ENCODE assay signal across 9 mouse cellular contexts in genomic region chr11:118193390-118194147, GRCm38 (mm10). TPM values are rescaled to one million over a fixed set of nuclear protein-coding genes. Genes with fewer than 3 reads are reported as not detected.
DNase-seq lines count a peak whose midpoint lies in the region; ATAC-seq and TF ChIP-seq lines count a peak whose summit lies in the region.
"Had no signal": no experiment of that assay in that cellular context is flagged by ENCODE, and none has a peak within 500 bp of the region (broad histone marks: within the 10 kb centered on the region; RNA-seq: fewer than 3 reads in every experiment).

No protein-coding gene starts in this region.

- TF ChIP-seq CTCF in liver, adult 2 months (IDR thresholded peaks at IDR 0.05; ENCODE audit: low read depth, low read length), result 0 out of 2 replicates have a peak, but pooled peaks have one; percentile 5
- peak; percentile 24; the same call in 1 of the 2 replicates for TF ChIP-seq CTCF in kidney, postnatal 0 days (IDR thresholded peaks at IDR 0.05; ENCODE audit: low read depth)

- H3K4me2 ChIP-seq in liver, embryonic 11.5 days, result no peak overlapping the region
- peak overlapping the region; percentile 14; the same call in 1 of the 2 replicates for H3K4me2 ChIP-seq in kidney, postnatal 0 days (ENCODE audit: low read length)
- H3K4me2 ChIP-seq in stomach, embryonic 14.5 days (replicated peaks; ENCODE audit: low read depth, low read length), result no peak overlapping the region
- H3K4me2 ChIP-seq in forebrain, embryonic 11.5 days (ENCODE audit: low read depth, low read length, severe bottlenecking), result no peak overlapping the region
- H3K4me2 ChIP-seq: liver, embryonic 13.5 days had no signal

- WGBS in liver, adult 2 months, result 62% methylated on average over 14 of the region's 14 CpGs
- 76% methylated on average over 14 of the region's 14 CpGs for WGBS in liver, embryonic 11.5 days
- 50% methylated on average over 14 of the region's 14 CpGs for WGBS in kidney, postnatal 0 days
- 50% methylated on average over 14 of the region's 14 CpGs for WGBS in stomach, embryonic 14.5 days
- 85% methylated on average over 14 of the region's 14 CpGs for WGBS in forebrain, embryonic 11.5 days

- peaks cover 21% of the 10 kb centered on the region for H3K4me1 ChIP-seq in liver, adult 2 months (ENCODE audit: control insufficient read depth, insufficient read depth, low read length)
- H3K4me1 ChIP-seq in liver, embryonic 11.5 days (replicated peaks; ENCODE audit: control insufficient read depth, insufficient read depth, low read length), result peaks cover 22% of the 10 kb centered on the region
- peaks cover 27% of the 10 kb centered on the region for H3K4me1 ChIP-seq in kidney, postnatal 0 days (replicated peaks; ENCODE audit: insufficient read depth, low read length)
- H3K4me1 ChIP-seq in stomach, embryonic 14.5 days (ENCODE audit: control insufficient read depth, insufficient read depth, low read length), result peaks cover 26% of the 10 kb centered on the region
- H3K4me1 ChIP-seq in forebrain, embryonic 11.5 days (replicated peaks; ENCODE audit: control insufficient read depth, insufficient read depth, low read length), result peaks cover 15% of the 10 kb centered on the region

- H3K27me3 ChIP-seq in liver, adult 2 months (ENCODE audit: control insufficient read depth, insufficient read depth, low read length), result no peaks in the 10 kb centered on the region
- H3K27me3 ChIP-seq in liver, embryonic 11.5 days (replicated peaks; ENCODE audit: control insufficient read depth, insufficient read depth, low read length), result no peaks in the 10 kb centered on the region
- no peaks in the 10 kb centered on the region for H3K27me3 ChIP-seq in kidney, postnatal 0 days (ENCODE audit: insufficient read depth, low read length)
- H3K27me3 ChIP-seq in stomach, embryonic 14.5 days (ENCODE audit: control insufficient read depth, insufficient read depth, low read length), result no peaks in the 10 kb centered on the region
- H3K27me3 ChIP-seq in forebrain, embryonic 11.5 days (ENCODE audit: control insufficient read depth, insufficient read depth, low read length), result no peaks in the 10 kb centered on the region
- H3K27me3 ChIP-seq: liver, embryonic 13.5 days had no signal

- no peak overlapping the region for H3K4me3 ChIP-seq in liver, adult 2 months (ENCODE audit: insufficient read depth, low read depth, low read length)
- no peak overlapping the region for H3K4me3 ChIP-seq in liver, embryonic 11.5 days (ENCODE audit: low read depth, low read length)
- no peak overlapping the region for H3K4me3 ChIP-seq in kidney, postnatal 0 days (replicated peaks; ENCODE audit: low read depth, low read length)
- no peak overlapping the region for H3K4me3 ChIP-seq in stomach, embryonic 14.5 days (ENCODE audit: low read depth, low read length)
- no peak overlapping the region for H3K4me3 ChIP-seq in forebrain, embryonic 11.5 days (ENCODE audit: low read depth, low read length)
- H3K4me3 ChIP-seq: liver, embryonic 13.5 days had no signal

- H3K79me2 ChIP-seq in liver, adult 2 months (ENCODE audit: control insufficient read depth, insufficient read depth, low read length), result peaks cover 40% of the 10 kb centered on the region

- no peak for ATAC-seq in liver, embryonic 11.5 days (replicated peaks; ENCODE audit: low FRiP score)
- ATAC-seq in kidney, postnatal 0 days (replicated peaks; ENCODE audit: low FRiP score, low read depth), result 0 out of 2 replicates have a peak, but pooled peaks have one; percentile 42
- ATAC-seq in stomach, embryonic 14.5 days (ENCODE audit: insufficient number of reproducible peaks, insufficient read depth, low FRiP score, low read depth), result no peak; the same call in 1 of the 2 replicates
- ATAC-seq in forebrain, embryonic 11.5 days (replicated peaks; ENCODE audit: low FRiP score), result no peak

- no peak overlapping the region for H3K9ac ChIP-seq in liver, adult 2 months (ENCODE audit: low read depth, low read length)
- no peak overlapping the region for H3K9ac ChIP-seq in liver, embryonic 11.5 days (ENCODE audit: low read depth, low read length)
- H3K9ac ChIP-seq in kidney, postnatal 0 days (ENCODE audit: low read depth, low read length), result no peak overlapping the region
- H3K9ac ChIP-seq in stomach, embryonic 14.5 days (replicated peaks; ENCODE audit: low read depth, low read length), result no peak overlapping the region
- H3K9ac ChIP-seq in forebrain, embryonic 11.5 days (ENCODE audit: low read length), result no peak overlapping the region
- H3K9ac ChIP-seq: liver, embryonic 13.5 days had no signal

- TF ChIP-seq POLR2A in liver, adult 2 months (IDR thresholded peaks at IDR 0.05; ENCODE audit: extremely low read depth, insufficient read depth, low read length), result no peak

- DNase-seq in liver, adult 2 months (ENCODE audit: extremely low read depth, low read depth, low spot score), result peak; percentile 42
- DNase-seq in liver, embryonic 11.5 days (ENCODE audit: low spot score), result no peak
- peak; percentile 82 to 92 for DNase-seq in adrenal gland, postnatal 36 days
- peak; percentile 90 for DNase-seq in heart, adult 8-10 months (ENCODE audit: low spot score)
- DNase-seq in kidney, postnatal 0 days (ENCODE audit: low spot score), result peak; percentile 89
- no peak for DNase-seq in forebrain, embryonic 11.5 days (ENCODE audit: low spot score)
- DNase-seq in left cerebral cortex, adult 11 months (ENCODE audit: low spot score), result no peak
- DNase-seq: liver, embryonic 13.5 days had no signal

- H3K36me3 ChIP-seq in liver, adult 2 months (ENCODE audit: control insufficient read depth, insufficient read depth, low read length), result peaks cover 27% of the 10 kb centered on the region
- no peaks in the 10 kb centered on the region; the same call in 1 of the 2 replicates for H3K36me3 ChIP-seq in liver, embryonic 11.5 days (ENCODE audit: control insufficient read depth, insufficient read depth, low read length)
- H3K36me3 ChIP-seq in kidney, postnatal 0 days (ENCODE audit: insufficient read depth, low read length), result 0 out of 2 replicates have a peak, but pooled peaks cover 16% of the 10 kb centered on the region
- peaks cover 6% of the 10 kb centered on the region; the same call in 1 of the 2 replicates for H3K36me3 ChIP-seq in stomach, embryonic 14.5 days (ENCODE audit: control insufficient read depth, insufficient read depth, low read length)
- H3K36me3 ChIP-seq in forebrain, embryonic 11.5 days (ENCODE audit: control insufficient read depth, insufficient read depth, low read length), result no peaks in the 10 kb centered on the region
- H3K36me3 ChIP-seq: liver, embryonic 13.5 days had no signal

- no peaks in the 10 kb centered on the region for H3K9me3 ChIP-seq in liver, embryonic 11.5 days (ENCODE audit: control insufficient read depth, low read length)
- H3K9me3 ChIP-seq in kidney, postnatal 0 days (replicated peaks; ENCODE audit: low read length), result no peaks in the 10 kb centered on the region
- H3K9me3 ChIP-seq in stomach, embryonic 14.5 days (ENCODE audit: control insufficient read depth, low read depth, low read length), result no peaks in the 10 kb centered on the region
- no peaks in the 10 kb centered on the region for H3K9me3 ChIP-seq in forebrain, embryonic 11.5 days (ENCODE audit: control insufficient read depth, low read length)
- H3K9me3 ChIP-seq: liver, embryonic 13.5 days had no signal

- no peak overlapping the region for H3K27ac ChIP-seq in liver, adult 2 months (replicated peaks; ENCODE audit: insufficient read depth, low read depth, low read length)
- H3K27ac ChIP-seq in liver, embryonic 11.5 days (ENCODE audit: low read depth, low read length), result no peak overlapping the region; the same call in 1 of the 2 replicates
- H3K27ac ChIP-seq in kidney, postnatal 0 days, result peak overlapping the region; percentile 31; the same call in 1 of the 2 replicates
- peak overlapping the region; percentile 7; the same call in 1 of the 2 replicates for H3K27ac ChIP-seq in stomach, embryonic 14.5 days (ENCODE audit: low read length)
- H3K27ac ChIP-seq in forebrain, embryonic 11.5 days (ENCODE audit: low read depth, low read length), result no peak overlapping the region
- H3K27ac ChIP-seq: liver, embryonic 13.5 days had no signal

RNA-seq across cellular contexts. Expression of gene Cyth1, which starts 54.8 kb away (rescaled TPM):
- total RNA-seq in liver, adult 2 months (2014; rRNA removed), result 26.8 and 32.4 TPM in 2 replicates
- polyA plus RNA-seq in liver, adult 2 months (2012; rRNA removed), result 13.9 and 14.7 TPM in 2 replicates
- polyA plus RNA-seq in liver, embryonic 11.5 days (2014; fragmentation: Nextera tagmentation; extraction: Ambion mirVana), result 6.1 and 6.7 TPM in 2 replicates
- total RNA-seq in adrenal gland, postnatal 36 days (2021), result 10 to 100 TPM; 28.6 to 35.8 TPM
- 10 to 100 TPM; 34.5 to 56.9 (median 50.9) TPM for total RNA-seq in heart, adult 8-10 months (2022)
- 16.7 and 17.3 TPM in 2 replicates for polyA plus RNA-seq in kidney, postnatal 0 days (2015; fragmentation: Nextera tagmentation; extraction: Ambion mirVana)
- polyA plus RNA-seq in stomach, embryonic 14.5 days (2014; fragmentation: Nextera tagmentation; extraction: Ambion mirVana), result 10.6 and 10.8 TPM in 2 replicates
- 11.5 and 12.1 TPM in 2 replicates for polyA plus RNA-seq in forebrain, embryonic 11.5 days (2014; fragmentation: Nextera tagmentation; extraction: Ambion mirVana)

Comparison
In these comparisons a context has a peak if more than half of its experiments do, and no peak if none do; other contexts are left out.
1. DNase-seq: peak in liver, adult 2 months (single experiment), adrenal gland, postnatal 36 days (2 of 2), heart, adult 8-10 months (single experiment) and kidney, postnatal 0 days (single experiment); none in liver, embryonic 11.5 days (single experiment), forebrain, embryonic 11.5 days (single experiment) and left cerebral cortex, adult 11 months (single experiment).
2. H3K27ac ChIP-seq: peak in kidney, postnatal 0 days (single experiment) and stomach, embryonic 14.5 days (single experiment); none in liver, adult 2 months (single experiment), liver, embryonic 11.5 days (single experiment) and forebrain, embryonic 11.5 days (single experiment).